ENCODE assay signal across 8 mouse cellular contexts in genomic region chr12:117427431-117427830, GRCm38 (mm10).
DNase-seq lines count a peak whose midpoint lies in the region; ATAC-seq and TF ChIP-seq lines count a peak whose summit lies in the region.

No protein-coding gene starts in this region.

- no peaks in the 10 kb centered on the region for H3K9me3 ChIP-seq in heart, embryonic 10.5 days
- no peaks in the 10 kb centered on the region for H3K9me3 ChIP-seq in hindbrain, embryonic 10.5 days
- no peaks in the 10 kb centered on the region for H3K9me3 ChIP-seq in midbrain, embryonic 14.5 days (ENCODE audit: control insufficient read depth, low read length)
- H3K9me3 ChIP-seq in stomach, postnatal 0 days (ENCODE audit: control insufficient read depth, low read length): no peaks in the 10 kb centered on the region

- H3K4me2 ChIP-seq in midbrain, embryonic 14.5 days (ENCODE audit: low read length): no peak overlapping the region
- H3K4me2 ChIP-seq in stomach, postnatal 0 days (replicated peaks; ENCODE audit: low read depth): no peak overlapping the region

- WGBS in heart, embryonic 10.5 days: 32% methylated on average over 1 of the region's 1 CpGs
- whole genome bisulfite sequencing in hindbrain, embryonic 10.5 days: 28% methylated on average over 1 of the region's 1 CpGs
- WGBS in midbrain, embryonic 14.5 days: 31% methylated on average over 1 of the region's 1 CpGs
- 70% methylated on average over 1 of the region's 1 CpGs for WGBS in stomach, postnatal 0 days

- no peak for ATAC-seq in midbrain, embryonic 14.5 days (ENCODE audit: low FRiP score, low TSS enrichment)
- peak; percentile 33; the same call in 1 of the 2 replicates for ATAC-seq in stomach, postnatal 0 days (ENCODE audit: low FRiP score, low TSS enrichment)

- no peak overlapping the region for H3K27ac ChIP-seq in heart, embryonic 10.5 days
- no peak overlapping the region for H3K27ac ChIP-seq in cortical plate, adult 2 months (ENCODE audit: insufficient read depth, low read length)
- H3K27ac ChIP-seq in hindbrain, embryonic 10.5 days: no peak overlapping the region
- H3K27ac ChIP-seq in midbrain, embryonic 14.5 days (replicated peaks; ENCODE audit: low read depth, low read length): no peak overlapping the region
- H3K27ac ChIP-seq in stomach, postnatal 0 days (replicated peaks): no peak overlapping the region

- no peaks in the 10 kb centered on the region for H3K27me3 ChIP-seq in heart, embryonic 10.5 days (ENCODE audit: insufficient read depth, poor library complexity, severe bottlenecking)
- no peaks in the 10 kb centered on the region for H3K27me3 ChIP-seq in hindbrain, embryonic 10.5 days (ENCODE audit: insufficient read depth, poor library complexity, severe bottlenecking)
- no peaks in the 10 kb centered on the region for H3K27me3 ChIP-seq in midbrain, embryonic 14.5 days (ENCODE audit: control insufficient read depth, insufficient read depth, low read length)
- H3K27me3 ChIP-seq in stomach, postnatal 0 days (ENCODE audit: control insufficient read depth, insufficient read depth, low read length): no peaks in the 10 kb centered on the region

- intact Hi-C loops in left cerebral cortex, postnatal 36 days (cut with DNase I): loop anchor here (5.0 kb wide), 2 partner anchors 155 to 340 kb away; no protein-coding TSS in a partner anchor

- TF ChIP-seq CTCF in cortical plate, adult 2 months (IDR thresholded peaks at IDR 0.05; ENCODE audit: extremely low read depth, insufficient read depth, low read length): peak; percentile 73
- TF ChIP-seq CTCF in stomach, postnatal 0 days (IDR thresholded peaks at IDR 0.05; ENCODE audit: low read depth): peak; percentile 85

- H3K4me3 ChIP-seq in heart, embryonic 10.5 days: no peak overlapping the region
- H3K4me3 ChIP-seq in cortical plate, adult 2 months (ENCODE audit: insufficient read depth, low read length): no peak overlapping the region
- no peak overlapping the region for H3K4me3 ChIP-seq in hindbrain, embryonic 10.5 days
- no peak overlapping the region for H3K4me3 ChIP-seq in midbrain, embryonic 14.5 days (replicated peaks; ENCODE audit: low read depth, low read length)
- no peak overlapping the region for H3K4me3 ChIP-seq in stomach, postnatal 0 days (ENCODE audit: low read depth, low read length)

- TF ChIP-seq EP300 in stomach, postnatal 0 days (optimal IDR thresholded peaks at IDR 0.05): no peak

- DNase-seq in heart, adult 11 months: peak; percentile 92
- no peak for DNase-seq in heart, embryonic 10.5 days (ENCODE audit: low spot score)
- peak; percentile 40 for DNase-seq in Muller cell, postnatal 12 days (ENCODE audit: inconsistent ontology term)
- DNase-seq in hindbrain, embryonic 10.5 days (ENCODE audit: low spot score): peak; percentile 56
- DNase-seq in left cerebral cortex, postnatal 36 days (ENCODE audit: low spot score in 2 of 2): peak; percentile 37 to 51
- DNase-seq in midbrain, embryonic 14.5 days: peak; percentile 82
- peak; percentile 62 for DNase-seq in stomach, postnatal 0 days (ENCODE audit: low spot score)

- H3K36me3 ChIP-seq in heart, embryonic 10.5 days: no peaks in the 10 kb centered on the region
- no peaks in the 10 kb centered on the region for H3K36me3 ChIP-seq in hindbrain, embryonic 10.5 days
- no peaks in the 10 kb centered on the region for H3K36me3 ChIP-seq in midbrain, embryonic 14.5 days (ENCODE audit: control insufficient read depth, insufficient read depth, low read length)
- H3K36me3 ChIP-seq in stomach, postnatal 0 days (ENCODE audit: control insufficient read depth, insufficient read depth, low read length): no peaks in the 10 kb centered on the region

- no peak for TF ChIP-seq POLR2A in cortical plate, adult 2 months (IDR thresholded peaks at IDR 0.05; ENCODE audit: extremely low read depth, insufficient read depth, low read length)

- no peak overlapping the region for H3K9ac ChIP-seq in midbrain, embryonic 14.5 days (replicated peaks; ENCODE audit: low read length)
- no peak overlapping the region for H3K9ac ChIP-seq in stomach, postnatal 0 days (ENCODE audit: low read length)

- H3K4me1 ChIP-seq in heart, embryonic 10.5 days: no peaks in the 10 kb centered on the region
- H3K4me1 ChIP-seq in cortical plate, adult 2 months (ENCODE audit: control insufficient read depth, insufficient read depth, low read length): no peaks in the 10 kb centered on the region
- no peaks in the 10 kb centered on the region for H3K4me1 ChIP-seq in hindbrain, embryonic 10.5 days (replicated peaks)
- 0 out of 2 replicates have a peak, but pooled peaks cover 3% of the 10 kb centered on the region for H3K4me1 ChIP-seq in midbrain, embryonic 14.5 days (ENCODE audit: control insufficient read depth, insufficient read depth, low read length)
- H3K4me1 ChIP-seq in stomach, postnatal 0 days (replicated peaks; ENCODE audit: control insufficient read depth, insufficient read depth): no peaks in the 10 kb centered on the region
